Mouse (Mus musculus): Measurements from ENCODE around the gene Kcnd3. TPM values are rescaled to one million over a fixed set of nuclear protein-coding genes. Genes with fewer than 3 reads are reported as not detected.

Kcnd3 gene
- total and polyA plus RNA-seq, 2 experiments from 2014 or later: 7.5 to 48.9 TPM

GRCm38 (mm10) chr3:105457657-105458056 is 5.5 kb downstream of the Kcnd3 start:
- Histone ChIP-seq H3K4me2 (ENCODE audit: low read depth) (no peak overlapping the region), H3K36me3 (ENCODE audit: insufficient read depth) (peaks cover 12% of the 10 kb centered on the region), H3K27me3 (ENCODE audit: insufficient read depth, low read length) (no peaks in the 10 kb centered on the region), H3K27ac (ENCODE audit: low read depth, low read length) (no peak overlapping the region), H3K4me3 (ENCODE audit: low read depth, low read length) (no peak overlapping the region), H3K9me3 (ENCODE audit: low read length) (no peaks in the 10 kb centered on the region), H3K4me1 (ENCODE audit: insufficient read depth) (peaks cover 7% of the 10 kb centered on the region; the same call in 1 of the 2 replicates), H3K9ac (no peak overlapping the region)
- ATAC-seq (no peak), DNase-seq (no peak)
- TF ChIP-seq CTCF (IDR thresholded peaks at IDR 0.05; ENCODE audit: low read depth): no peak
- 80% methylated on average over 4 of the region's 4 CpGs for WGBS

GRCm38 (mm10) chr3:105466538-105466937 is 14.4 kb downstream of the Kcnd3 start:
- no peaks in the 10 kb centered on the region for H3K36me3 ChIP-seq (ENCODE audit: insufficient read depth)
- H3K9ac ChIP-seq: no peak overlapping the region
- no peaks in the 10 kb centered on the region for H3K4me1 ChIP-seq (ENCODE audit: insufficient read depth)
- DNase-seq (no peak), ATAC-seq (no peak)
- H3K4me3 ChIP-seq (ENCODE audit: low read depth, low read length): no peak overlapping the region
- no peaks in the 10 kb centered on the region for H3K27me3 ChIP-seq (ENCODE audit: insufficient read depth, low read length)
- H3K9me3 ChIP-seq (ENCODE audit: low read length): no peaks in the 10 kb centered on the region
- 66% methylated on average over 8 of the region's 8 CpGs for WGBS
- no peak for TF ChIP-seq CTCF (IDR thresholded peaks at IDR 0.05; ENCODE audit: low read depth)
- no peak overlapping the region for H3K27ac ChIP-seq (ENCODE audit: low read depth, low read length)
- no peak overlapping the region for H3K4me2 ChIP-seq (ENCODE audit: low read depth)

GRCm38 (mm10) chr3:105472564-105472963 is 20.4 kb downstream of the Kcnd3 start:
- Histone ChIP-seq H3K27ac (ENCODE audit: low read depth, low read length) (no peak overlapping the region), H3K9me3 (ENCODE audit: low read length) (no peaks in the 10 kb centered on the region), H3K9ac (no peak overlapping the region), H3K27me3 (ENCODE audit: insufficient read depth, low read length) (no peaks in the 10 kb centered on the region), H3K4me2 (ENCODE audit: low read depth) (no peak overlapping the region), H3K4me3 (ENCODE audit: low read depth, low read length) (no peak overlapping the region), H3K4me1 (ENCODE audit: insufficient read depth) (no peaks in the 10 kb centered on the region), H3K36me3 (ENCODE audit: insufficient read depth) (no peaks in the 10 kb centered on the region)
- ATAC-seq (no peak), DNase-seq (no peak)
- 91% methylated on average over 1 of the region's 1 CpGs for WGBS
- TF ChIP-seq CTCF (IDR thresholded peaks at IDR 0.05; ENCODE audit: low read depth): no peak

- Histone ChIP-seq H3K9ac (no peak overlapping the region), H3K4me1 (ENCODE audit: insufficient read depth) (peaks cover 10% of the 10 kb centered on the region; the same call in 1 of the 2 replicates), H3K36me3 (ENCODE audit: insufficient read depth) (no peaks in the 10 kb centered on the region), H3K27ac (ENCODE audit: low read depth, low read length) (no peak overlapping the region), H3K4me2 (ENCODE audit: low read depth) (no peak overlapping the region), H3K27me3 (ENCODE audit: insufficient read depth, low read length) (no peaks in the 10 kb centered on the region), H3K9me3 (ENCODE audit: low read length) (no peaks in the 10 kb centered on the region), H3K4me3 (ENCODE audit: low read depth, low read length) (no peak overlapping the region)
- no peak for TF ChIP-seq CTCF (IDR thresholded peaks at IDR 0.05; ENCODE audit: low read depth)
- WGBS: 56% methylated on average over 1 of the region's 1 CpGs
- DNase-seq: peak; percentile 35
- peak; percentile 25; the same call in 1 of the 2 replicates for ATAC-seq
These were observed 24.3 kb downstream of the Kcnd3 start for GRCm38 (mm10) chr3:105476408-105476807.

- H3K9me3 ChIP-seq (ENCODE audit: low read length): no peaks in the 10 kb centered on the region
- no peak for TF ChIP-seq CTCF (IDR thresholded peaks at IDR 0.05; ENCODE audit: low read depth)
- H3K9ac ChIP-seq: no peak overlapping the region
- ATAC-seq (0 out of 2 replicates have a peak, but pooled peaks have one; percentile 16), DNase-seq (no peak)
- peaks cover 13% of the 10 kb centered on the region for H3K4me1 ChIP-seq (ENCODE audit: insufficient read depth)
- H3K27ac ChIP-seq (ENCODE audit: low read depth, low read length): no peak overlapping the region
- H3K4me2 ChIP-seq (ENCODE audit: low read depth): no peak overlapping the region
- no peaks in the 10 kb centered on the region for H3K27me3 ChIP-seq (ENCODE audit: insufficient read depth, low read length)
- H3K36me3 ChIP-seq (ENCODE audit: insufficient read depth): no peaks in the 10 kb centered on the region
- H3K4me3 ChIP-seq (ENCODE audit: low read depth, low read length): no peak overlapping the region
- WGBS: 65% methylated on average over 4 of the region's 4 CpGs
These were observed 26.7 kb downstream of the Kcnd3 start for GRCm38 (mm10) chr3:105478876-105479275.

- Histone ChIP-seq H3K27me3 (ENCODE audit: insufficient read depth, low read length) (no peaks in the 10 kb centered on the region), H3K36me3 (ENCODE audit: insufficient read depth) (no peaks in the 10 kb centered on the region), H3K4me1 (ENCODE audit: insufficient read depth) (peaks cover 14% of the 10 kb centered on the region), H3K27ac (ENCODE audit: low read depth, low read length) (peak overlapping the region; percentile 2), H3K4me3 (ENCODE audit: low read depth, low read length) (no peak overlapping the region), H3K4me2 (ENCODE audit: low read depth) (peak overlapping the region; percentile 11; the same call in 1 of the 2 replicates), H3K9ac (no peak overlapping the region), H3K9me3 (ENCODE audit: low read length) (no peaks in the 10 kb centered on the region)
- peak; percentile 55 for DNase-seq
- peak; percentile 75 for ATAC-seq
- TF ChIP-seq CTCF (IDR thresholded peaks at IDR 0.05; ENCODE audit: low read depth): no peak
- 29% methylated on average over 8 of the region's 8 CpGs for WGBS
These were observed 29.3 kb downstream of the Kcnd3 start for GRCm38 (mm10) chr3:105481419-105481818.

- no peaks in the 10 kb centered on the region for H3K9me3 ChIP-seq (ENCODE audit: low read length)
- H3K27me3 ChIP-seq (ENCODE audit: insufficient read depth, low read length): no peaks in the 10 kb centered on the region
- H3K4me1 ChIP-seq (ENCODE audit: insufficient read depth): peaks cover 12% of the 10 kb centered on the region
- DNase-seq (peak; percentile 58), ATAC-seq (peak; percentile 53)
- H3K27ac ChIP-seq (ENCODE audit: low read depth, low read length): no peak overlapping the region
- H3K4me3 ChIP-seq (ENCODE audit: low read depth, low read length): no peak overlapping the region
- peak overlapping the region; percentile 26; the same call in 1 of the 2 replicates for H3K4me2 ChIP-seq (ENCODE audit: low read depth)
- no peak for TF ChIP-seq CTCF (IDR thresholded peaks at IDR 0.05; ENCODE audit: low read depth)
- no peaks in the 10 kb centered on the region for H3K36me3 ChIP-seq (ENCODE audit: insufficient read depth)
- 32% methylated on average over 13 of the region's 13 CpGs for WGBS
- H3K9ac ChIP-seq: no peak overlapping the region
These were observed 31.5 kb downstream of the Kcnd3 start for GRCm38 (mm10) chr3:105483651-105484052.
